Mouse (Mus musculus) liver, adult 2 months (tissue): ENCODE measurements at regions not wholly inside any gene's neighbourhood (a gene's known extent, or its start where the extent isn't known, plus 50 kb on each side); places are given as distances from the start of the nearest gene placed in this dataset.

Experiments used
- CTCF ChIP-seq: fragments of 200-500 bp; IDR thresholded peaks from 2 replicates; pipeline ENCODE4 v1.5.1; 2011; ENCODE audit warnings: low read depth, low read length, control low read depth
- POLR2A ChIP-seq: fragments of 200-500 bp; IDR thresholded peaks from 2 replicates; pipeline ENCODE4 v1.6.1; 2011; ENCODE audit warnings: low read length, control low read depth; ENCODE audit not compliant: insufficient read depth; ENCODE audit errors: extremely low read depth

DNA sequence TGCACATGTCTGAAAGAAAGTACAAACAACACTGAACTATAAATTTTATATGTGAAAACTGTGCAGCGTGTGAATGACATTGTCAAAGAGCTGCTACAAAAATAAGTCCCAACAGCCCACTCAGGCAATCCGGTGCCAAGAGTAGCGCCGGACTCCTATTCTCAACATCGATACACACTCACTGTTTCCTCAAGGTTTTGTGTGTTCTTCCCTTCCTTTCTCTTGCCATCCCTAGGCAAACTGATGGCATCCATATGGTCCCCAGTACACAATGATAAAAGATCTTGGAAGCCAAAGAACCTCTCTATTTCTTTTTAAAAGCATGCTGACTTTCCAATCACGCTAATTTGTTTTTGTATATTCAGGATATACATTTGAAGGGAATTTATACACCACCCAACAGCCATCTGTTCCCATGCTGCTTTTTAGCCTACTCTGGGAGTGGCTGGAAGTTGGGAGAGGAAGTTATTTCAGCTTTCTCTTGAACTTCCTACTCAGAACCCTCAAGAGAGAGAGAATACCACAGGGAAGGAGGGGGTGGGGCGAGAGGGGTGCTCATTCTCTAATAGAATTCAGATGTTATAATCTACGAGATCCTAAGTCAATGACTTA lies 205.9 kb upstream of the Xylt1 start:
- TF ChIP-seq CTCF: no peak
- TF ChIP-seq POLR2A: no peak
